Mouse (Mus musculus) hindbrain, embryonic 15.5 days (tissue): ENCODE data around the gene Rdh5. TPM values are rescaled to one million over a fixed set of nuclear protein-coding genes. Genes with fewer than 3 reads are reported as not detected.
A peak's percentile ranks its signal among the peaks of the same experiment; 100 is the strongest.

Source experiments
- ATAC-seq: fragments of 200-750 bp; cut with Nextera tagmentation; 2 replicates; pipeline ENCODE4 v1.8.0; 2017; ENCODE audit warnings: low read depth, moderate number of reproducible peaks, moderate TSS enrichment; ENCODE audit not compliant: low FRiP score
- H3K27ac ChIP-seq: fragments of 300-500 bp; sonication (generic); replicated peaks from 2 replicates; pipeline ENCODE4 v1.5.1; 2015; ENCODE audit warnings: mild to moderate bottlenecking, inconsistent platforms
- H3K27me3 ChIP-seq: fragments of 300-500 bp; sonication (generic); 2 replicates; pipeline ENCODE4 v1.6.1; 2015; ENCODE audit warnings: control low read depth, inconsistent platforms
- H3K36me3 ChIP-seq: fragments of 300-500 bp; sonication (generic); 2 replicates; pipeline ENCODE4 v1.6.1; 2015; ENCODE audit warnings: control low read depth, inconsistent platforms
- H3K4me1 ChIP-seq: fragments of 300-500 bp; sonication (generic); replicated peaks from 2 replicates; pipeline ENCODE4 v1.6.1; 2015; ENCODE audit warnings: control low read depth, inconsistent platforms
- H3K4me2 ChIP-seq: fragments of 300-500 bp; sonication (generic); 2 replicates; pipeline ENCODE4 v1.6.1; 2015; ENCODE audit warnings: moderate library complexity, mild to moderate bottlenecking, inconsistent platforms
- H3K4me3 ChIP-seq: fragments of 300-500 bp; sonication (generic); 2 replicates; pipeline ENCODE4 v1.5.1; 2015; ENCODE audit warnings: mild to moderate bottlenecking, inconsistent platforms
- H3K9ac ChIP-seq: fragments of 300-500 bp; sonication (generic); 2 replicates; pipeline ENCODE4 v1.6.1; 2015; ENCODE audit warnings: inconsistent platforms
- H3K9me3 ChIP-seq: fragments of 300-500 bp; sonication (generic); 2 replicates; pipeline ENCODE4 v1.6.1; 2016; ENCODE audit warnings: control low read depth, inconsistent platforms
- WGBS: fragments of 180-500 bp; shearing (Covaris S2); methylation state at CpG from one replicate; pipeline ENCODE4 v1.1.7; 2015; 5-methylcytosine and 5-hydroxymethylcytosine counted together
- polyA plus RNA-seq: library from polyadenylated mRNA; unstranded; fragments of >200 nt; fragmentation: Nextera tagmentation; extraction: Ambion mirVana; gene quantifications from 2 replicates; pipeline ENCODE4 v1.2.1, GENCODE M21; 2015

The Rdh5 gene
- polyA plus RNA-seq, 1 experiment from 2014 or later: 22.1 TPM

- H3K4me3 ChIP-seq: peak overlapping the region; percentile 83
- ATAC-seq: peak; percentile 92
- H3K9ac ChIP-seq: peak overlapping the region; percentile 86
- peaks cover 61% of the 10 kb centered on the region for H3K4me1 ChIP-seq
- H3K27me3 ChIP-seq: no peaks in the 10 kb centered on the region
- no peaks in the 10 kb centered on the region for H3K9me3 ChIP-seq
- peak overlapping the region; percentile 91 for H3K4me2 ChIP-seq
- WGBS: under 1% methylated on average over 42 of the region's 42 CpGs
- no peaks in the 10 kb centered on the region for H3K36me3 ChIP-seq
- H3K27ac ChIP-seq: peak overlapping the region; percentile 96
Measured at GRCm38 (mm10) chr10:128923013-128923691, 464 bp upstream of the Rdh5 start.

GRCm38 (mm10) chr10:128921883-128922821 lies 536 bp downstream of the Rdh5 start:
- peak overlapping the region; percentile 96 for H3K27ac ChIP-seq
- peak overlapping the region; percentile 83 for H3K4me3 ChIP-seq
- peaks cover 62% of the 10 kb centered on the region for H3K4me1 ChIP-seq
- no peaks in the 10 kb centered on the region for H3K36me3 ChIP-seq
- 64% methylated on average over 16 of the region's 16 CpGs for WGBS
- H3K27me3 ChIP-seq: no peaks in the 10 kb centered on the region
- peak overlapping the region; percentile 86; the same call in 1 of the 2 replicates for H3K9ac ChIP-seq
- ATAC-seq: no peak
- H3K4me2 ChIP-seq: peak overlapping the region; percentile 91
- no peaks in the 10 kb centered on the region for H3K9me3 ChIP-seq

GRCm38 (mm10) chr10:128921251-128921650 lies 1.4 kb downstream of the Rdh5 start:
- 0 out of 2 replicates have a peak overlapping the region, but pooled peaks have one; percentile 32 for H3K27ac ChIP-seq
- peaks cover 62% of the 10 kb centered on the region for H3K4me1 ChIP-seq
- H3K9ac ChIP-seq: no peak overlapping the region
- no peak for ATAC-seq
- H3K36me3 ChIP-seq: no peaks in the 10 kb centered on the region; the same call in 1 of the 2 replicates
- 0 out of 2 replicates have a peak overlapping the region, but pooled peaks have one; percentile 91 for H3K4me2 ChIP-seq
- WGBS: 33% methylated on average over 1 of the region's 1 CpGs
- no peak overlapping the region for H3K4me3 ChIP-seq
- no peaks in the 10 kb centered on the region for H3K9me3 ChIP-seq
- H3K27me3 ChIP-seq: no peaks in the 10 kb centered on the region

- H3K4me1 ChIP-seq: peaks cover 62% of the 10 kb centered on the region
- no peaks in the 10 kb centered on the region; the same call in 1 of the 2 replicates for H3K36me3 ChIP-seq
- H3K4me3 ChIP-seq: no peak overlapping the region
- no peak overlapping the region for H3K9ac ChIP-seq
- H3K27ac ChIP-seq: peak overlapping the region; percentile 78
- no peaks in the 10 kb centered on the region for H3K27me3 ChIP-seq
- no peaks in the 10 kb centered on the region for H3K9me3 ChIP-seq
- ATAC-seq: no peak
- H3K4me2 ChIP-seq: no peak overlapping the region
- WGBS: 71% methylated on average over 3 of the region's 3 CpGs
Measured at GRCm38 (mm10) chr10:128920736-128921161, 1.9 kb downstream of the Rdh5 start.

- ATAC-seq: no peak
- Histone ChIP-seq H3K36me3 (no peaks in the 10 kb centered on the region; the same call in 1 of the 2 replicates), H3K4me2 (no peak overlapping the region), H3K27me3 (no peaks in the 10 kb centered on the region), H3K27ac (peak overlapping the region; percentile 78), H3K4me1 (peaks cover 62% of the 10 kb centered on the region), H3K4me3 (no peak overlapping the region), H3K9ac (no peak overlapping the region), H3K9me3 (no peaks in the 10 kb centered on the region)
- 81% methylated on average over 7 of the region's 7 CpGs for WGBS
Measured at GRCm38 (mm10) chr10:128919966-128920365, 2.7 kb downstream of the Rdh5 start.

GRCm38 (mm10) chr10:128919203-128919631 lies 3.5 kb downstream of the Rdh5 start:
- no peaks in the 10 kb centered on the region; the same call in 1 of the 2 replicates for H3K36me3 ChIP-seq
- H3K27me3 ChIP-seq: no peaks in the 10 kb centered on the region
- H3K4me2 ChIP-seq: peak overlapping the region; percentile 27
- ATAC-seq: peak; percentile 24
- peaks cover 59% of the 10 kb centered on the region for H3K4me1 ChIP-seq
- H3K4me3 ChIP-seq: no peak overlapping the region
- no peaks in the 10 kb centered on the region for H3K9me3 ChIP-seq
- H3K27ac ChIP-seq: peak overlapping the region; percentile 78
- H3K9ac ChIP-seq: no peak overlapping the region
- 11% methylated on average over 6 of the region's 6 CpGs for WGBS

- H3K4me1 ChIP-seq: peaks cover 59% of the 10 kb centered on the region
- H3K9ac ChIP-seq: no peak overlapping the region
Measured at GRCm38 (mm10) chr10:128918246-128918645, 4.4 kb downstream of the Rdh5 start.

GRCm38 (mm10) chr10:128917400-128917799 lies 5.3 kb downstream of the Rdh5 start:
- Histone ChIP-seq H3K4me2 (no peak overlapping the region; the same call in 1 of the 2 replicates), H3K9ac (no peak overlapping the region), H3K4me1 (peaks cover 59% of the 10 kb centered on the region), H3K36me3 (no peaks in the 10 kb centered on the region; the same call in 1 of the 2 replicates), H3K27me3 (no peaks in the 10 kb centered on the region), H3K9me3 (no peaks in the 10 kb centered on the region), H3K27ac (no peak overlapping the region; the same call in 1 of the 2 replicates), H3K4me3 (no peak overlapping the region)
- 75% methylated on average over 6 of the region's 6 CpGs for WGBS
- no peak for ATAC-seq

More at GRCm38 (mm10) chr10:128918246-128918645, 4.4 kb downstream of the Rdh5 start:
- H3K9me3 ChIP-seq: no peaks in the 10 kb centered on the region
- H3K36me3 ChIP-seq: no peaks in the 10 kb centered on the region; the same call in 1 of the 2 replicates
- peak overlapping the region; percentile 27 for H3K4me2 ChIP-seq
- H3K4me3 ChIP-seq: no peak overlapping the region
- H3K27me3 ChIP-seq: no peaks in the 10 kb centered on the region
- ATAC-seq: 0 out of 2 replicates have a peak, but pooled peaks have one; percentile 2
- WGBS: 62% methylated on average over 7 of the region's 7 CpGs
- peak overlapping the region; percentile 78 for H3K27ac ChIP-seq

GRCm38 (mm10) chr10:128916665-128917064 lies 6.0 kb downstream of the Rdh5 start:
- Histone ChIP-seq H3K4me2 (no peak overlapping the region), H3K27me3 (no peaks in the 10 kb centered on the region), H3K4me1 (peaks cover 52% of the 10 kb centered on the region), H3K9ac (no peak overlapping the region), H3K27ac (no peak overlapping the region), H3K36me3 (no peaks in the 10 kb centered on the region; the same call in 1 of the 2 replicates), H3K4me3 (no peak overlapping the region), H3K9me3 (no peaks in the 10 kb centered on the region)
- 94% methylated on average over 3 of the region's 3 CpGs for WGBS
- ATAC-seq: no peak

GRCm38 (mm10) chr10:128915550-128915949 lies 7.1 kb downstream of the Rdh5 start:
- H3K4me2 ChIP-seq: no peak overlapping the region
- H3K27ac ChIP-seq: no peak overlapping the region
- ATAC-seq: no peak
- 96% methylated on average over 2 of the region's 2 CpGs for WGBS
- no peak overlapping the region for H3K9ac ChIP-seq
- no peaks in the 10 kb centered on the region for H3K9me3 ChIP-seq
- peaks cover 51% of the 10 kb centered on the region for H3K4me1 ChIP-seq
- no peak overlapping the region for H3K4me3 ChIP-seq
- no peaks in the 10 kb centered on the region for H3K27me3 ChIP-seq
- H3K36me3 ChIP-seq: no peaks in the 10 kb centered on the region; the same call in 1 of the 2 replicates

- no peak overlapping the region for H3K9ac ChIP-seq
- H3K4me2 ChIP-seq: no peak overlapping the region
- 65% methylated on average over 12 of the region's 12 CpGs for WGBS
- no peak overlapping the region for H3K4me3 ChIP-seq
- peaks cover 43% of the 10 kb centered on the region for H3K4me1 ChIP-seq
- no peak for ATAC-seq
- no peaks in the 10 kb centered on the region for H3K9me3 ChIP-seq
- no peaks in the 10 kb centered on the region for H3K27me3 ChIP-seq
- H3K36me3 ChIP-seq: no peaks in the 10 kb centered on the region; the same call in 1 of the 2 replicates
- H3K27ac ChIP-seq: no peak overlapping the region
Measured at GRCm38 (mm10) chr10:128913696-128914095, 9.0 kb downstream of the Rdh5 start.
